Mouse (Mus musculus): Measurements from ENCODE around the gene Lrit2. TPM values are rescaled to one million over a fixed set of nuclear protein-coding genes. Genes with fewer than 3 reads are reported as not detected.

Gene Lrit2
- polyA plus RNA-seq, 1 experiment from 2014 or later, result not detected

GRCm38 (mm10) chr14:37113922-37114321 lies 46.2 kb downstream of the Lrit2 start, which contains the start of gene 2610528A11Rik:
Gene 2610528A11Rik (minus strand): TSS chr14:37114022.
- no peak for ATAC-seq (replicated peaks)
- H3K4me1 ChIP-seq, result no peaks in the 10 kb centered on the region
- H3K27me3 ChIP-seq, result no peaks in the 10 kb centered on the region
- peaks cover 4% of the 10 kb centered on the region; the same call in 1 of the 2 replicates for H3K36me3 ChIP-seq
- no peak within 1 kb of the TSS for H3K9ac ChIP-seq (replicated peaks)
- no peak within 1 kb of the TSS for H3K27ac ChIP-seq (replicated peaks)
- H3K4me2 ChIP-seq (replicated peaks), result no peak within 1 kb of the TSS
- H3K9me3 ChIP-seq, result no peaks in the 10 kb centered on the region
- H3K4me3 ChIP-seq, result no peak within 1 kb of the TSS
- 73% methylated on average over 3 of the region's 3 CpGs for WGBS

- ATAC-seq (replicated peaks), result no peak
- H3K27ac ChIP-seq (replicated peaks), result no peak overlapping the region
These were observed 51.5 kb downstream of the Lrit2 start for GRCm38 (mm10) chr14:37119233-37119632.

More at GRCm38 (mm10) chr14:37119233-37119632, 51.5 kb downstream of the Lrit2 start:
- H3K27me3 ChIP-seq, result no peaks in the 10 kb centered on the region
- H3K36me3 ChIP-seq, result peaks cover 42% of the 10 kb centered on the region
- WGBS, result 97% methylated on average over 4 of the region's 4 CpGs
- H3K4me2 ChIP-seq (replicated peaks), result no peak overlapping the region
- no peaks in the 10 kb centered on the region for H3K4me1 ChIP-seq
- no peaks in the 10 kb centered on the region for H3K9me3 ChIP-seq
- no peak overlapping the region for H3K4me3 ChIP-seq
- H3K9ac ChIP-seq (replicated peaks), result no peak overlapping the region

Other genes with a start within 250 kb of the Lrit2 start
- 86.9 and 87.9 TPM in 2 replicates for gene Ccser2, start 99.2 kb upstream of the Lrit2 start, polyA plus RNA-seq (2015; fragmentation: Nextera tagmentation; extraction: Ambion mirVana)
- gene Rgr, start 19.0 kb upstream of the Lrit2 start, polyA plus RNA-seq (2015; fragmentation: Nextera tagmentation; extraction: Ambion mirVana), result not detected in 2 replicates
- not detected in 2 replicates for gene Lrit1, start 13.1 kb upstream of the Lrit2 start, polyA plus RNA-seq (2015; fragmentation: Nextera tagmentation; extraction: Ambion mirVana)
- gene Cdhr1, start 30.4 kb downstream of the Lrit2 start, polyA plus RNA-seq (2015; fragmentation: Nextera tagmentation; extraction: Ambion mirVana), result 3.0 TPM in 2 replicates
- gene 2610528A11Rik, start 46.1 kb downstream of the Lrit2 start, polyA plus RNA-seq (2015; fragmentation: Nextera tagmentation; extraction: Ambion mirVana), result 0.28 and 0.39 TPM in 2 replicates
- 184 and 186 TPM in 2 replicates for gene Ghitm, start 67.3 kb downstream of the Lrit2 start, polyA plus RNA-seq (2015; fragmentation: Nextera tagmentation; extraction: Ambion mirVana)

Measured in forebrain, embryonic 15.5 days (tissue).